Mouse (Mus musculus) Patski (cell line): ENCODE measurements at regions not wholly inside any gene's neighbourhood (a gene's known extent, or its start where the extent isn't known, plus 50 kb on each side); places are given as distances from the start of the nearest gene placed in this dataset.

Experiments
- ATAC-seq: fragments of 100-300 bp; one replicate; pipeline ENCODE4 v1.8.0; 2021
- CTCF ChIA-PET: fragments of 350-600 bp; sonication (Branson Sonifier 250); formaldehyde crosslinking; loops from one replicate; lab custom pipeline; 2022; ENCODE audit warnings: inconsistent platforms; lab: Charles Lee
- POLR2A ChIA-PET: fragments of 350-600 bp; sonication (Branson Sonifier 250); formaldehyde crosslinking; loops from one replicate; lab custom pipeline; 2022; ENCODE audit warnings: antibody characterized with exemption, inconsistent platforms; lab: Charles Lee
- DNase-seq: peaks from one replicate; pipeline ENCODE4 v3.0.0-alpha.2; 2011; ENCODE audit warnings: low read depth, low spot score
- H3K27me3 ChIP-seq: fragments of 371-371 bp; one replicate; pipeline ENCODE4 v1.5.1; 2021
- CTCF ChIP-seq: fragments of 100-300 bp; IDR thresholded peaks from one replicate; pipeline ENCODE4 v1.5.1; 2021
- in situ Hi-C: fragments of 300-500 bp; cut with MboI; formaldehyde crosslinking; loops from 3 replicates; pipeline ENCODE4 v1.11.1; 2018; ENCODE audit warnings: low pct_unique_long_range_greater_than_20kb, mixed read lengths

DNA sequence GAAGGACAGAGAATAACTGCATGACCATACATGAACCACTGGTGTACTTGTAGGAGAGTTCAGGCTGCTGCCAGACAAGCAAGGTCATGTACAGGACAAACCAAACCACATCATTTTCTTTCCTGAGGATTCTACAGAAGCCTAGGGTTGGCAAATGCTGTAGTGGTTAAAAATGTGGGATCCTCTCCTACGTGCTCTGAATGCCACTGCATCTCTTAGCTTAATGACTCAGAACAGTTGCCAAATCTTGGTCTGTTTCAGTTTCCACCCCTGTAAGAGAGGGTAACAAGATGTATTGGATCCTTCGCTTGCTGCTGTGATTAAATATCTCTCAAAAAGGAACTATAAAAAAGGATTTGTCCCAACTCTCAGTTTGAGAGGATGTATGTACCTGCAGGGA, 938.1 kb downstream of the 4930444P10Rik start:
- ATAC-seq (no peak), DNase-seq (no peak)
- CTCF ChIA-PET = no interaction called here
- in situ Hi-C loops = no loop called here
- no peak for TF ChIP-seq CTCF
- H3K27me3 ChIP-seq = peaks cover 6% of the 10 kb centered on the region
- POLR2A ChIA-PET = no interaction called here

GRCm38 (mm10) chr1:15153952-15154351, 939.2 kb downstream of the 4930444P10Rik start:
- no peak for DNase-seq
- H3K27me3 ChIP-seq = peaks cover 6% of the 10 kb centered on the region
- ChIA-PET CTCF (interaction anchor here (0.7 kb wide), 1 partner anchor 10 kb away, joined by 3 read pairs; no protein-coding TSS in a partner anchor), POLR2A (no interaction called here)
- no peak for TF ChIP-seq CTCF
- in situ Hi-C loops = no loop called here
- no peak for ATAC-seq

DNA sequence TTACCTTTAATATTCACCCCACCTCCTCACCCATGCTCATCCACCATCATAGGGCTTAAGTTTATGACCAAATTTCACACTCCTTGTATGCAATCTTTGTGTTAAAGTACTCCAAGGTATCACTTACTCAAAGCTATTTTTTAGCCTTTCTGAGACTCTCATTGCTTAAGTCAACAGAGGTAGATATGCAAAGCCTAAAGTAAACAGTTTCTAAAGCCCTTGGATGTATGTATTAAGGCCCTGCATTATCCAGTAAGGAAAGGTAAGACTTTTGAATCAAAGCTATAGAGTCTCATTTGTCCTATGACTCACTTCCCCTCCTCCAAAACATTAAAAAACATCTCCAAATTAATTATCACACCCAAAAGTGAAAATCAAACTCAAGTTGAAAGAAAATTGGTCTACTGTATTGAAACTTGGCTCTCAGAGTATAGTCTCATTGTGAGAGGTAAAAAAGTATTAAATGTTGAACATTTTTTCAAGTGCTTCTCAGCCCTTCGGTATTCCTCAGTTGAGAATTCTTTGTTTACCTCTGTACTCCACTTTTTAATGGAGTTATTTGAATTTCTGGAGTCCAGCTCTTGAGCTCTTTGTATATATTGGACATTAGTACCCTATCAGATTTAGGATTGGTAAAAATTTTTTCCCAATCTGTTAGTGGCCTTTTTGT, 949.1 kb downstream of the 4930444P10Rik start:
- ChIA-PET POLR2A (no interaction called here), CTCF (interaction anchor here (1.3 kb wide), 1 partner anchor 10 kb away, joined by 3 read pairs; no protein-coding TSS in a partner anchor)
- in situ Hi-C loops = no loop called here
- no peak for DNase-seq
- no peak for ATAC-seq
- no peaks in the 10 kb centered on the region for H3K27me3 ChIP-seq
- TF ChIP-seq CTCF = no peak

DNA sequence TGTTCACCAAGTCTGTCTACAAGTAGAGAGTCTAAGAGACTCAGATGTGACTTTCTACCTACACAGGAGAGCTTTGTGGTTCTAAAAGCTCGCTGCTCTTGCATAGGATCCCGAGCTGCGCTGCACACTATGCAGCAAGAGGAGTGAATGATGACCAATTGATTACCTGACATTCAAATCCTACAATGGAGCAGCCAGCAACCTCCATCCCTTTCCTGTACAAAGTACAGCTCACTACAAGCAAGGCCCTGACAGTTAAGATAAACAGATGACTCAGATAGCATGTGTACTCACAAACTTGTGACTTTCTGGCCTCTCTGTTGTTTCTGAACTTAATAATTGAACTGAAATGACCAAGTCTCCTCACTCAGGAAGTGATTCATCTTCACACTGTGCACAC, 974.7 kb downstream of the 4930444P10Rik start:
- ATAC-seq (no peak), DNase-seq (no peak)
- in situ Hi-C loops = no loop called here
- TF ChIP-seq CTCF = no peak
- ChIA-PET POLR2A (no interaction called here), CTCF (no interaction called here)
- H3K27me3 ChIP-seq = no peaks in the 10 kb centered on the region

DNA sequence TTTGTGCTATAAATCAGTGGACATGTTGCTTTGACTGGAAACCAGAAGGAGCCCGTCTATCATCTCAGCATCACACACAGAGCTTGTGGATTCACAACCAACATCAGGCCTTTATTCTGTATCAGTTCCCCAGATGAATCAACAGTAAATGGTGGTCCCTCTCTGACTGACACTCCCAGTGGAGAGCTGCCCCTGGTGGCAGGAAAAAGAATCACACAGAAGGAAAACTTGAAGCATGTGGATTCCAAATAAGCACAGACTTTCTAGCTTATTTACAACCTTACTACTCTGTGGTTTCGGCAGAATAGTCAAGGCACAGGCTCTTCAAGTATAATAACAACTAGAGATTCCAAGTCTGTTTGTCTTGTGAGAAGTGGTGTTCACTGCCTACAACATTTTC, 981.7 kb downstream of the 4930444P10Rik start:
- peak; percentile 33 for TF ChIP-seq CTCF
- no peak for ATAC-seq
- DNase-seq = no peak
- CTCF ChIA-PET = no interaction called here
- H3K27me3 ChIP-seq = peaks cover under 1% of the 10 kb centered on the region
- POLR2A ChIA-PET = no interaction called here
- in situ Hi-C loops = no loop called here

DNA sequence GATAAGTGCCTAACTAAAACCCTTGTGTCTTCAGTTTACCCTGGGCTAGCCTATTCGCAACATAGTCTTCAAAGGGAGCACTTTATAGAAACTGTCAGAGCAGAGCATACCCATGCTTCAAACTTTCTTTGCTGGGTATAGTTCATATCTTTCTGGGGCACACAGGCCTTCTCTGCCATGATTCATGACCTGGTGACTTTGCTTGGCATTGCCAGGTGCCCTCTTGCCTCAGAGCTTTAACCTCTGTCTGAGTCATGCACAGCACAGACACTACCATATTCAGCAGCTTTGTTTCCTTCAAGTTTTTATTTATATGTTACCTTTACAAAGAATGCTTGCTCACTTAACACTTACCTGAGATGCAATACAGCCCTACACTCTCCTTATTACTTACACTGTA, 1022.8 kb downstream of the 4930444P10Rik start:
- in situ Hi-C loops = no loop called here
- ChIA-PET CTCF (no interaction called here), POLR2A (no interaction called here)
- H3K27me3 ChIP-seq = no peaks in the 10 kb centered on the region
- TF ChIP-seq CTCF = no peak
- DNase-seq (no peak), ATAC-seq (no peak)

DNA sequence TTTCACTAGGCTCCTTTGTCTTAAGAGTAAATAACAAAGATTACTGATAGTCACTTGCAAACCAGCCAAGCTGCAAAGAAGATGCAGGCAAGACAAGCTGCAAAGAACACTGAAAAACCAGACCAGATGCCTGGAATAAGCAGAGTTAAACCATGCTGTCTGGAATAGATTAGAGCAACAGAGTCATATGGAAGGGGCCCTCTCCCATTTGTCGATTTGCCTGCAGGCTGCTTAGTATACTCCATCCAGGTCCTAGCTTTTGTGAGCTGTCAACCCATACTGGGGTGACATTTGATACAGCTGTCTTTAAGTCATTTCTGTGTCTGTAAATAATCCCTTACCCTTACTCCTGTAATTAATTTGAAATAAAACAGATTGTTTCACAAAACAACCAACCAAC, 1059.1 kb downstream of the 4930444P10Rik start:
- ChIA-PET CTCF (no interaction called here), POLR2A (no interaction called here)
- DNase-seq (no peak), ATAC-seq (no peak)
- in situ Hi-C loops = no loop called here
- TF ChIP-seq CTCF = no peak
- peaks cover 10% of the 10 kb centered on the region for H3K27me3 ChIP-seq

- POLR2A ChIA-PET = no interaction called here
- ATAC-seq = no peak
- no peak for TF ChIP-seq CTCF
- DNase-seq = no peak
- H3K27me3 ChIP-seq = no peaks in the 10 kb centered on the region
- CTCF ChIA-PET = no interaction called here
- in situ Hi-C loops = loop anchor here (25.0 kb wide), 3 partner anchors 769 to 1069 kb away; partner anchors contain the start of gene 4930444P10Rik
Observed at GRCm38 (mm10) chr1:15018460-15018779, 1074.7 kb downstream of the 4930444P10Rik start.

GRCm38 (mm10) chr1:15017689-15018459, 1075.3 kb downstream of the 4930444P10Rik start:
- ATAC-seq = no peak

DNA sequence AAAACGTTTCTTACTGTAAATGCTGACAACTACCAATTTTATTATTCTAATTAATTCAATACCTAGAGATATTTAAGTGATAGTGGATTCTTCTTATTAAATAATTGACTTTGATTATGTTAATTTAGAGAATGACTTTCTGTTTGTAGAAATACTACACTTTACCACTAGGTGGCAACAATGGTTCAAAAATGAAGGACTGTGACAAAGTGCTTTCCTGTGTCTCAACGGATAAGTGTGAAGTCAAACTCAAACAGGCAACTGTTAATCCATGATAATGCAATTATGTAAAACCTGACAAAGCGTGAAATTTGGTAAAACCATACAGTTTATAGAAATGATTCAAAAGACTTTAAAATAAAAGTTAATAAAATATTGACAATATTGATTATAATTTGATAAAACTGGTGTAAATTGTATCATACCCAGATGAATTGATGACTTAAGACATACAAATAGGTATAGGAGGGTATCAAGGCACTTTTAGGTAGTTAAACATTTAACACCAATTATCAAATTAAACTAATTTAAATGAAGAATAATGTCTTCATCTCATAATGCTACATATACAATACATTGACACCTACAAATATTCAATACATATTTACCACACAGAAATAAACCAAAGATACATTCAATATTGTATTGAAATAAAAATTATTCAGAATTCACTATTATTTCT, 1085.3 kb downstream of the 4930444P10Rik start:
- ChIA-PET POLR2A (no interaction called here), CTCF (no interaction called here)
- ATAC-seq (no peak), DNase-seq (no peak)
- in situ Hi-C loops = loop anchor here (5.0 to 25.0 kb wide), 5 partner anchors 614 to 1427 kb away; partner anchors contain the start of gene 4930444P10Rik
- peaks cover 30% of the 10 kb centered on the region for H3K27me3 ChIP-seq
- TF ChIP-seq CTCF = peak; percentile 57

More at GRCm38 (mm10) chr1:15017689-15018459, 1075.3 kb downstream of the 4930444P10Rik start:
- TF ChIP-seq CTCF = no peak
- CTCF ChIA-PET = no interaction called here
- in situ Hi-C loops = loop anchor here (25.0 kb wide), 3 partner anchors 769 to 1069 kb away; partner anchors contain the start of gene 4930444P10Rik
- DNase-seq = no peak
- POLR2A ChIA-PET = no interaction called here
- H3K27me3 ChIP-seq = peaks cover 3% of the 10 kb centered on the region
